Mouse (Mus musculus): ENCODE measurements around the gene Gm49673. TPM values are rescaled to one million over a fixed set of nuclear protein-coding genes. Genes with fewer than 3 reads are reported as not detected.
"Not testable (repeated sequence)": the region's sequence is repeated elsewhere in the genome, so short reads cannot be mapped to it uniquely, and the experiment has no call there.

The Gm49673 gene
- polyA plus RNA-seq, 1 experiment from 2014 or later, result 0.13 TPM

GRCm38 (mm10) chr17:8092537-8093526 is 54.8 kb downstream of the Gm49673 start:
- not testable (repeated sequence) for H3K9ac ChIP-seq (replicated peaks; ENCODE audit: low read depth, low read length); H3K4me3 ChIP-seq (ENCODE audit: low read depth, low read length); H3K27ac ChIP-seq (ENCODE audit: low read length); H3K9me3 ChIP-seq (ENCODE audit: control insufficient read depth, low read depth, low read length); H3K4me1 ChIP-seq (ENCODE audit: control insufficient read depth, insufficient read depth, low read length); H3K36me3 ChIP-seq (ENCODE audit: control insufficient read depth, insufficient read depth, low read length); H3K4me2 ChIP-seq (replicated peaks; ENCODE audit: low read depth, low read length); ATAC-seq (ENCODE audit: insufficient number of reproducible peaks, insufficient read depth, low FRiP score, low read depth); H3K27me3 ChIP-seq (ENCODE audit: control insufficient read depth, insufficient read depth, low read length)
- WGBS, result 59% methylated on average over 3 of the region's 18 CpGs

GRCm38 (mm10) chr17:8091320-8091719 is 56.3 kb downstream of the Gm49673 start:
- 91% methylated on average over 14 of the region's 14 CpGs for WGBS
- H3K4me2 ChIP-seq (replicated peaks; ENCODE audit: low read depth, low read length), result not testable (repeated sequence)

GRCm38 (mm10) chr17:8069847-8070246 is 77.7 kb downstream of the Gm49673 start:
- H3K9ac ChIP-seq (replicated peaks; ENCODE audit: low read depth, low read length); H3K36me3 ChIP-seq (ENCODE audit: control insufficient read depth, insufficient read depth, low read length); H3K27ac ChIP-seq (ENCODE audit: low read length); ATAC-seq (ENCODE audit: insufficient number of reproducible peaks, insufficient read depth, low FRiP score, low read depth); H3K27me3 ChIP-seq (ENCODE audit: control insufficient read depth, insufficient read depth, low read length); H3K4me3 ChIP-seq (ENCODE audit: low read depth, low read length); H3K4me2 ChIP-seq (replicated peaks; ENCODE audit: low read depth, low read length); H3K4me1 ChIP-seq (ENCODE audit: control insufficient read depth, insufficient read depth, low read length); H3K9me3 ChIP-seq (ENCODE audit: control insufficient read depth, low read depth, low read length): not testable (repeated sequence)
- WGBS, result 84% methylated on average over 1 of the region's 2 CpGs

More at GRCm38 (mm10) chr17:8091320-8091719, 56.3 kb downstream of the Gm49673 start:
- not testable (repeated sequence) for H3K36me3 ChIP-seq (ENCODE audit: control insufficient read depth, insufficient read depth, low read length); H3K4me1 ChIP-seq (ENCODE audit: control insufficient read depth, insufficient read depth, low read length); H3K27me3 ChIP-seq (ENCODE audit: control insufficient read depth, insufficient read depth, low read length); H3K9me3 ChIP-seq (ENCODE audit: control insufficient read depth, low read depth, low read length); H3K27ac ChIP-seq (ENCODE audit: low read length); H3K9ac ChIP-seq (replicated peaks; ENCODE audit: low read depth, low read length); ATAC-seq (ENCODE audit: insufficient number of reproducible peaks, insufficient read depth, low FRiP score, low read depth); H3K4me3 ChIP-seq (ENCODE audit: low read depth, low read length)

GRCm38 (mm10) chr17:8056637-8057138 is 90.9 kb downstream of the Gm49673 start:
- not testable (repeated sequence) for H3K4me1 ChIP-seq (ENCODE audit: control insufficient read depth, insufficient read depth, low read length); H3K4me2 ChIP-seq (replicated peaks; ENCODE audit: low read depth, low read length); ATAC-seq (ENCODE audit: insufficient number of reproducible peaks, insufficient read depth, low FRiP score, low read depth); H3K9me3 ChIP-seq (ENCODE audit: control insufficient read depth, low read depth, low read length); H3K4me3 ChIP-seq (ENCODE audit: low read depth, low read length); H3K27ac ChIP-seq (ENCODE audit: low read length); H3K9ac ChIP-seq (replicated peaks; ENCODE audit: low read depth, low read length); H3K36me3 ChIP-seq (ENCODE audit: control insufficient read depth, insufficient read depth, low read length); H3K27me3 ChIP-seq (ENCODE audit: control insufficient read depth, insufficient read depth, low read length)
- WGBS, result 73% methylated on average over 2 of the region's 3 CpGs

GRCm38 (mm10) chr17:8055919-8056589 is 91.5 kb downstream of the Gm49673 start:
- H3K27me3 ChIP-seq (ENCODE audit: control insufficient read depth, insufficient read depth, low read length); H3K27ac ChIP-seq (ENCODE audit: low read length); ATAC-seq (ENCODE audit: insufficient number of reproducible peaks, insufficient read depth, low FRiP score, low read depth); H3K9me3 ChIP-seq (ENCODE audit: control insufficient read depth, low read depth, low read length); H3K4me2 ChIP-seq (replicated peaks; ENCODE audit: low read depth, low read length); H3K9ac ChIP-seq (replicated peaks; ENCODE audit: low read depth, low read length); H3K4me1 ChIP-seq (ENCODE audit: control insufficient read depth, insufficient read depth, low read length); H3K36me3 ChIP-seq (ENCODE audit: control insufficient read depth, insufficient read depth, low read length); H3K4me3 ChIP-seq (ENCODE audit: low read depth, low read length): not testable (repeated sequence)
- WGBS, result 83% methylated on average over 4 of the region's 6 CpGs

GRCm38 (mm10) chr17:8051247-8051646 is 96.3 kb downstream of the Gm49673 start:
- WGBS, result 12% methylated on average over 2 of the region's 3 CpGs
- not testable (repeated sequence) for H3K4me2 ChIP-seq (replicated peaks; ENCODE audit: low read depth, low read length); H3K27ac ChIP-seq (ENCODE audit: low read length); H3K9me3 ChIP-seq (ENCODE audit: control insufficient read depth, low read depth, low read length); H3K9ac ChIP-seq (replicated peaks; ENCODE audit: low read depth, low read length); H3K27me3 ChIP-seq (ENCODE audit: control insufficient read depth, insufficient read depth, low read length); ATAC-seq (ENCODE audit: insufficient number of reproducible peaks, insufficient read depth, low FRiP score, low read depth); H3K4me3 ChIP-seq (ENCODE audit: low read depth, low read length); H3K4me1 ChIP-seq (ENCODE audit: control insufficient read depth, insufficient read depth, low read length); H3K36me3 ChIP-seq (ENCODE audit: control insufficient read depth, insufficient read depth, low read length)

GRCm38 (mm10) chr17:8050218-8050617 is 97.4 kb downstream of the Gm49673 start:
- H3K4me3 ChIP-seq (ENCODE audit: low read depth, low read length); H3K4me1 ChIP-seq (ENCODE audit: control insufficient read depth, insufficient read depth, low read length); H3K36me3 ChIP-seq (ENCODE audit: control insufficient read depth, insufficient read depth, low read length); H3K9me3 ChIP-seq (ENCODE audit: control insufficient read depth, low read depth, low read length); ATAC-seq (ENCODE audit: insufficient number of reproducible peaks, insufficient read depth, low FRiP score, low read depth); H3K27ac ChIP-seq (ENCODE audit: low read length); H3K27me3 ChIP-seq (ENCODE audit: control insufficient read depth, insufficient read depth, low read length); H3K9ac ChIP-seq (replicated peaks; ENCODE audit: low read depth, low read length); H3K4me2 ChIP-seq (replicated peaks; ENCODE audit: low read depth, low read length): not testable (repeated sequence)
- WGBS, result 80% methylated on average over 5 of the region's 6 CpGs

GRCm38 (mm10) chr17:8046178-8046577 is 101.4 kb downstream of the Gm49673 start:
- H3K27me3 ChIP-seq (ENCODE audit: control insufficient read depth, insufficient read depth, low read length); H3K27ac ChIP-seq (ENCODE audit: low read length); H3K9ac ChIP-seq (replicated peaks; ENCODE audit: low read depth, low read length); H3K4me1 ChIP-seq (ENCODE audit: control insufficient read depth, insufficient read depth, low read length); H3K4me3 ChIP-seq (ENCODE audit: low read depth, low read length); ATAC-seq (ENCODE audit: insufficient number of reproducible peaks, insufficient read depth, low FRiP score, low read depth); H3K9me3 ChIP-seq (ENCODE audit: control insufficient read depth, low read depth, low read length); H3K36me3 ChIP-seq (ENCODE audit: control insufficient read depth, insufficient read depth, low read length); H3K4me2 ChIP-seq (replicated peaks; ENCODE audit: low read depth, low read length): not testable (repeated sequence)
- 0% methylated on average over 2 of the region's 5 CpGs for WGBS
